Comparison of ENCODE assay signal across 10 mouse cellular contexts in the genomic region with DNA sequence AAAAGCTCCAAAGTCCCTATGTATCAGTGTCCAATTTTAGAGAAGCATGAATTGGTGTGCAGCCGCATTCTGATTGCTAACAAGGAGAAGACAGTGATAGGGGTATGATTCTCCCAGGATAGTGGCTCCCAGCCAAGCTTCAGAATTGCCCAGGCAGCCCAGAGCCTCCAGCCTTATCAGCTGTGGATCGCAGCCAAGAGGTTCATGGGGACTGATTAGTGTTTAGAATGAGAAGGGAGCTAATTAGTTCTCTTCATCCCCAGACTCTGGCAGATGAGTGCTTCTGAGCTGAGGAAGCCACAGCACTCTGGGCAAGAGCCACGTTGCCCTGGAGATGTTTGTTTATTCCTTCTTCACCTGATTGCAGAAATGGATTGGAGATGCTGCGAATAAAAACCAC.
DNase-seq lines count a peak whose midpoint lies in the region; ATAC-seq and TF ChIP-seq lines count a peak whose summit lies in the region.
"Had no signal": no experiment of that assay in that cellular context is flagged by ENCODE, and none has a peak within 500 bp of the region (broad histone marks: within the 10 kb centered on the region; RNA-seq: fewer than 3 reads in every experiment).

No protein-coding gene starts in this region.

- TF ChIP-seq CTCF in liver, postnatal 0 days (IDR thresholded peaks at IDR 0.05; ENCODE audit: low read depth) = no peak
- TF ChIP-seq CTCF in stomach, postnatal 0 days (IDR thresholded peaks at IDR 0.05; ENCODE audit: low read depth) = no peak

- TF ChIP-seq EP300 in liver, postnatal 0 days (IDR thresholded peaks at IDR 0.05; ENCODE audit: low read depth) = no peak
- no peak for TF ChIP-seq EP300 in stomach, postnatal 0 days (optimal IDR thresholded peaks at IDR 0.05)

- no peaks in the 10 kb centered on the region for H3K9me3 ChIP-seq in hindbrain, embryonic 13.5 days
- H3K9me3 ChIP-seq in hindbrain, embryonic 10.5 days = no peaks in the 10 kb centered on the region
- H3K9me3 ChIP-seq in liver, postnatal 0 days (ENCODE audit: low read length) = no peaks in the 10 kb centered on the region
- no peaks in the 10 kb centered on the region for H3K9me3 ChIP-seq in stomach, postnatal 0 days (ENCODE audit: control insufficient read depth, low read length)
- H3K9me3 ChIP-seq: embryonic facial prominence, embryonic 13.5 days; liver, embryonic 15.5 days had no signal

- H3K36me3 ChIP-seq in hindbrain, embryonic 13.5 days = no peaks in the 10 kb centered on the region
- no peaks in the 10 kb centered on the region for H3K36me3 ChIP-seq in hindbrain, embryonic 10.5 days
- no peaks in the 10 kb centered on the region for H3K36me3 ChIP-seq in liver, postnatal 0 days (replicated peaks; ENCODE audit: insufficient read depth, low read length)
- no peaks in the 10 kb centered on the region for H3K36me3 ChIP-seq in stomach, postnatal 0 days (ENCODE audit: control insufficient read depth, insufficient read depth, low read length)
- H3K36me3 ChIP-seq: embryonic facial prominence, embryonic 13.5 days; liver, embryonic 15.5 days had no signal

- H3K27me3 ChIP-seq in hindbrain, embryonic 13.5 days = no peaks in the 10 kb centered on the region
- H3K27me3 ChIP-seq in hindbrain, embryonic 10.5 days (ENCODE audit: insufficient read depth, poor library complexity, severe bottlenecking) = no peaks in the 10 kb centered on the region
- H3K27me3 ChIP-seq in liver, postnatal 0 days (ENCODE audit: insufficient read depth, low read length) = no peaks in the 10 kb centered on the region
- H3K27me3 ChIP-seq in stomach, postnatal 0 days (ENCODE audit: control insufficient read depth, insufficient read depth, low read length) = no peaks in the 10 kb centered on the region
- H3K27me3 ChIP-seq: embryonic facial prominence, embryonic 13.5 days; liver, embryonic 15.5 days had no signal

- intact Hi-C loops in heart, postnatal 14 days (cut with DNase I) = no loop called here

- peaks cover 6% of the 10 kb centered on the region; the same call in 1 of the 2 replicates for H3K4me1 ChIP-seq in hindbrain, embryonic 13.5 days (replicated peaks)
- H3K4me1 ChIP-seq in hindbrain, embryonic 10.5 days (replicated peaks) = no peaks in the 10 kb centered on the region
- no peaks in the 10 kb centered on the region for H3K4me1 ChIP-seq in liver, postnatal 0 days (ENCODE audit: insufficient read depth)
- no peaks in the 10 kb centered on the region for H3K4me1 ChIP-seq in stomach, postnatal 0 days (replicated peaks; ENCODE audit: control insufficient read depth, insufficient read depth)
- H3K4me1 ChIP-seq: liver, embryonic 15.5 days had no signal

- no peak for DNase-seq in hindbrain, embryonic 10.5 days (ENCODE audit: low spot score)
- peak; percentile 8 for DNase-seq in cerebellum, adult 11-12 months
- peak; percentile 4 to 5 for DNase-seq in heart, postnatal 14 days
- peak; percentile 17 for DNase-seq in liver, postnatal 0 days
- no peak for DNase-seq in stomach, postnatal 0 days (ENCODE audit: low spot score)
- no peak for DNase-seq in embryo, embryonic 9.5 days (ENCODE audit: extremely low spot score)

- 49% methylated on average over 4 of the region's 4 CpGs for WGBS in hindbrain, embryonic 13.5 days
- WGBS in hindbrain, embryonic 10.5 days = 70% methylated on average over 4 of the region's 4 CpGs
- 38% methylated on average over 4 of the region's 4 CpGs for WGBS in liver, postnatal 0 days (ENCODE audit: insufficient replicate concordance)
- WGBS in stomach, postnatal 0 days = 37% methylated on average over 4 of the region's 4 CpGs

- H3K4me3 ChIP-seq in hindbrain, embryonic 13.5 days = no peak overlapping the region
- H3K4me3 ChIP-seq in hindbrain, embryonic 10.5 days = no peak overlapping the region
- no peak overlapping the region for H3K4me3 ChIP-seq in liver, postnatal 0 days (ENCODE audit: low read depth, low read length)
- no peak overlapping the region for H3K4me3 ChIP-seq in stomach, postnatal 0 days (ENCODE audit: low read depth, low read length)
- H3K4me3 ChIP-seq: embryonic facial prominence, embryonic 13.5 days; liver, embryonic 15.5 days had no signal

- H3K4me2 ChIP-seq in hindbrain, embryonic 13.5 days = no peak overlapping the region
- no peak overlapping the region for H3K4me2 ChIP-seq in liver, postnatal 0 days (ENCODE audit: low read depth, low read length)
- H3K4me2 ChIP-seq in stomach, postnatal 0 days (replicated peaks; ENCODE audit: low read depth) = no peak overlapping the region
- H3K4me2 ChIP-seq: embryonic facial prominence, embryonic 13.5 days; liver, embryonic 15.5 days had no signal

- peak overlapping the region; percentile 40; the same call in 1 of the 2 replicates for H3K27ac ChIP-seq in hindbrain, embryonic 13.5 days
- H3K27ac ChIP-seq in hindbrain, embryonic 10.5 days = no peak overlapping the region
- H3K27ac ChIP-seq in liver, postnatal 0 days (ENCODE audit: low read depth) = no peak overlapping the region
- no peak overlapping the region for H3K27ac ChIP-seq in stomach, postnatal 0 days (replicated peaks)
- H3K27ac ChIP-seq: embryonic facial prominence, embryonic 13.5 days; liver, embryonic 15.5 days had no signal

- ATAC-seq in hindbrain, embryonic 13.5 days (ENCODE audit: low FRiP score) = peak; percentile 89
- no peak for ATAC-seq in liver, postnatal 0 days
- 0 out of 2 replicates have a peak, but pooled peaks have one; percentile 26 for ATAC-seq in stomach, postnatal 0 days (ENCODE audit: low FRiP score, low TSS enrichment)
- no peak for ATAC-seq in activated CD4-positive, CD25-positive, alpha-beta regulatory T cell, adult 4 months

- no peak overlapping the region for H3K9ac ChIP-seq in hindbrain, embryonic 13.5 days
- H3K9ac ChIP-seq in liver, postnatal 0 days (replicated peaks) = no peak overlapping the region
- no peak overlapping the region for H3K9ac ChIP-seq in stomach, postnatal 0 days (ENCODE audit: low read length)
- H3K9ac ChIP-seq: embryonic facial prominence, embryonic 13.5 days; liver, embryonic 15.5 days had no signal

Comparison
In these comparisons a context has a peak if more than half of its experiments do, and no peak if none do; other contexts are left out.
1. ATAC-seq: peak in hindbrain, embryonic 13.5 days (single experiment) and stomach, postnatal 0 days (single experiment); none in liver, postnatal 0 days (single experiment) and activated CD4-positive, CD25-positive, alpha-beta regulatory T cell, adult 4 months (single experiment).
2. DNase-seq: peak in cerebellum, adult 11-12 months (single experiment), heart, postnatal 14 days (2 of 2) and liver, postnatal 0 days (single experiment); none in hindbrain, embryonic 10.5 days (single experiment), stomach, postnatal 0 days (single experiment) and embryo, embryonic 9.5 days (single experiment).